Mouse (Mus musculus) megakaryocyte, embryonic 14.5 days (primary cell): ENCODE results near the gene Osgepl1.

Source experiments
- FLI1 ChIP-seq: IDR thresholded peaks from 2 replicates; pipeline ENCODE4 v1.6.1; 2012; ENCODE audit warnings: low read length, inconsistent platforms, mixed read lengths
- GATA1 ChIP-seq: IDR thresholded peaks from 3 replicates; pipeline ENCODE4 v1.6.1; 2012; ENCODE audit warnings: mixed read lengths, low read length, inconsistent platforms, borderline replicate concordance

GRCm38 (mm10) chr1:53296581-53297383 is 16.6 kb upstream of the Osgepl1 start, which contains the start of the genes Pms1, Ormdl1 and Gm28778:
- no peak for TF ChIP-seq GATA1
- no peak for TF ChIP-seq FLI1
